Mouse (Mus musculus) gastrocnemius, adult 2 months (tissue): ENCODE results near the gene Asb4. TPM values are rescaled to one million over a fixed set of nuclear protein-coding genes. Genes with fewer than 3 reads are reported as not detected.

ENCODE experiments used
- DNase-seq: peaks from one replicate; pipeline ENCODE4 v3.0.0; 2022
- H3K27ac ChIP-seq: fragments of 200-600 bp; 2 replicates; pipeline ENCODE4 v1.8.1; 2022; ENCODE audit warnings: mild to moderate bottlenecking
- H3K4me3 ChIP-seq: fragments of 200-600 bp; 2 replicates; pipeline ENCODE4 v1.8.1; 2022; ENCODE audit warnings: mild to moderate bottlenecking, moderate library complexity
- CTCF ChIP-seq: fragments of 200-600 bp; IDR thresholded peaks from 2 replicates; pipeline ENCODE4 v1.8.1; 2022; ENCODE audit warnings: antibody characterized with exemption, mild to moderate bottlenecking, moderate library complexity
- intact Hi-C: fragments of 180-260 bp; cut with DNase I; formaldehyde crosslinking; loops from one replicate; pipeline ENCODE4 v1.15.1; 2025
- total RNA-seq, 2 experiments: library from RNA; stranded (reverse); gene quantifications; 2 replicates each; pipeline ENCODE4 v1.2.3; 2021

Asb4 gene
- total RNA-seq, 2 experiments from 2014 or later: 13.1 to 13.4 TPM

GRCm38 (mm10) chr6:5433887-5434286 is 50.7 kb downstream of the Asb4 start:
- DNase-seq: no peak
- H3K4me3 ChIP-seq: no peak overlapping the region
- TF ChIP-seq CTCF: no peak
- H3K27ac ChIP-seq: no peak overlapping the region
- intact Hi-C loops: no loop called here

GRCm38 (mm10) chr6:5437757-5438156 is 54.6 kb downstream of the Asb4 start:
- TF ChIP-seq CTCF: peak; percentile 47
- no peak overlapping the region for H3K4me3 ChIP-seq
- intact Hi-C loops: no loop called here
- H3K27ac ChIP-seq: no peak overlapping the region
- DNase-seq: no peak

- intact Hi-C loops: no loop called here
- peak overlapping the region; percentile 92 for H3K27ac ChIP-seq
Measured at GRCm38 (mm10) chr6:5441221-5441620, 58.0 kb downstream of the Asb4 start.

GRCm38 (mm10) chr6:5442316-5443085 is 59.3 kb downstream of the Asb4 start:
- peak; percentile 71 for DNase-seq
- TF ChIP-seq CTCF: no peak
- H3K27ac ChIP-seq: peak overlapping the region; percentile 92
- intact Hi-C loops: loop anchor here (1.0 kb wide), 1 partner anchor 54 kb away; the partner anchor contains the start of gene Pdk4
- H3K4me3 ChIP-seq: peak overlapping the region; percentile 51

More at GRCm38 (mm10) chr6:5441221-5441620, 58.0 kb downstream of the Asb4 start:
- no peak for TF ChIP-seq CTCF
- no peak for DNase-seq
- no peak overlapping the region for H3K4me3 ChIP-seq

GRCm38 (mm10) chr6:5443104-5443863 is 60.1 kb downstream of the Asb4 start:
- TF ChIP-seq CTCF: no peak
- intact Hi-C loops: no loop called here
- DNase-seq: peak; percentile 35
- Histone ChIP-seq H3K4me3 (peak overlapping the region; percentile 51), H3K27ac (peak overlapping the region; percentile 92)

GRCm38 (mm10) chr6:5444331-5444898 is 61.2 kb downstream of the Asb4 start:
- no peak for DNase-seq
- no peak overlapping the region for H3K4me3 ChIP-seq
- intact Hi-C loops: no loop called here
- no peak for TF ChIP-seq CTCF
- H3K27ac ChIP-seq: 0 out of 2 replicates have a peak overlapping the region, but pooled peaks have one; percentile 92

- TF ChIP-seq CTCF: no peak
- intact Hi-C loops: no loop called here
- H3K27ac ChIP-seq: no peak overlapping the region
Measured at GRCm38 (mm10) chr6:5447013-5447412, 63.8 kb downstream of the Asb4 start.

GRCm38 (mm10) chr6:5447546-5447945 is 64.4 kb downstream of the Asb4 start:
- intact Hi-C loops: no loop called here
- Histone ChIP-seq H3K27ac (peak overlapping the region; percentile 13), H3K4me3 (no peak overlapping the region)
- no peak for TF ChIP-seq CTCF
- DNase-seq: no peak

More at GRCm38 (mm10) chr6:5447013-5447412, 63.8 kb downstream of the Asb4 start:
- H3K4me3 ChIP-seq: no peak overlapping the region
- DNase-seq: no peak

GRCm38 (mm10) chr6:5448396-5448795 is 65.2 kb downstream of the Asb4 start:
- Histone ChIP-seq H3K4me3 (no peak overlapping the region), H3K27ac (no peak overlapping the region)
- no peak for DNase-seq
- no peak for TF ChIP-seq CTCF
- intact Hi-C loops: no loop called here

- intact Hi-C loops: no loop called here
- H3K27ac ChIP-seq: no peak overlapping the region
- no peak for TF ChIP-seq CTCF
Measured at GRCm38 (mm10) chr6:5449878-5450277, 66.7 kb downstream of the Asb4 start.

GRCm38 (mm10) chr6:5455836-5456235 is 72.7 kb downstream of the Asb4 start:
- H3K27ac ChIP-seq: no peak overlapping the region

More at GRCm38 (mm10) chr6:5449878-5450277, 66.7 kb downstream of the Asb4 start:
- DNase-seq: no peak
- no peak overlapping the region for H3K4me3 ChIP-seq

GRCm38 (mm10) chr6:5470480-5471318 is 87.5 kb downstream of the Asb4 start:
- H3K27ac ChIP-seq: no peak overlapping the region
- DNase-seq: no peak
- no peak for TF ChIP-seq CTCF
- no peak overlapping the region for H3K4me3 ChIP-seq
- intact Hi-C loops: no loop called here

More at GRCm38 (mm10) chr6:5455836-5456235, 72.7 kb downstream of the Asb4 start:
- TF ChIP-seq CTCF: no peak
- intact Hi-C loops: no loop called here
- no peak for DNase-seq
- H3K4me3 ChIP-seq: no peak overlapping the region
